Mouse (Mus musculus) lung, postnatal 0 days (tissue): ENCODE data around the gene Ncan.

ENCODE experiments used
- CTCF ChIP-seq: IDR thresholded peaks from 2 replicates; pipeline ENCODE4 v1.5.1; 2016; ENCODE audit warnings: antibody characterized with exemption, mild to moderate bottlenecking
- EP300 ChIP-seq: IDR thresholded peaks from 2 replicates; pipeline ENCODE4 v1.6.1; 2016; ENCODE audit warnings: antibody characterized with exemption, mild to moderate bottlenecking, control low read depth

GRCm38 (mm10) chr8:70150158-70150557, 29.5 kb upstream of the Ncan start:
- TF ChIP-seq CTCF (no peak), EP300 (no peak)
